Mouse (Mus musculus) lung, embryonic 14.5 days (tissue): ENCODE data around the gene Dok5. TPM values are rescaled to one million over a fixed set of nuclear protein-coding genes. Genes with fewer than 3 reads are reported as not detected.

Experiments
- ATAC-seq: fragments of 200-750 bp; cut with Nextera tagmentation; 2 replicates; pipeline ENCODE4 v1.8.0; 2017; ENCODE audit warnings: mild to moderate bottlenecking, moderate TSS enrichment, moderate library complexity; ENCODE audit not compliant: insufficient read depth
- DNase-seq: peaks from one replicate; pipeline ENCODE4 v3.0.0-alpha.2; 2015
- H3K27ac ChIP-seq: fragments of 300-500 bp; sonication (generic); 2 replicates; pipeline ENCODE4 v1.5.1; 2014; ENCODE audit warnings: low read depth, mild to moderate bottlenecking, moderate library complexity
- H3K27me3 ChIP-seq: fragments of 300-500 bp; sonication (generic); 2 replicates; pipeline ENCODE4 v1.6.1; 2014; ENCODE audit warnings: low read length, control low read depth; ENCODE audit not compliant: insufficient read depth
- H3K36me3 ChIP-seq: fragments of 300-500 bp; sonication (generic); 2 replicates; pipeline ENCODE4 v1.6.1; 2014; ENCODE audit warnings: control low read depth; ENCODE audit not compliant: insufficient read depth
- H3K4me1 ChIP-seq: fragments of 300-500 bp; sonication (generic); 2 replicates; pipeline ENCODE4 v1.6.1; 2014; ENCODE audit warnings: antibody characterized with exemption, control low read depth; ENCODE audit not compliant: insufficient read depth
- H3K4me2 ChIP-seq: fragments of 300-500 bp; sonication (generic); 2 replicates; pipeline ENCODE4 v1.6.1; 2014; ENCODE audit warnings: mild to moderate bottlenecking
- H3K4me3 ChIP-seq: fragments of 300-500 bp; sonication (generic); 2 replicates; pipeline ENCODE4 v1.5.1; 2014; ENCODE audit warnings: low read depth, low read length
- H3K9ac ChIP-seq: fragments of 300-500 bp; sonication (generic); 2 replicates; pipeline ENCODE4 v1.6.1; 2014
- H3K9me3 ChIP-seq: fragments of 300-500 bp; sonication (generic); 2 replicates; pipeline ENCODE4 v1.6.1; 2016; ENCODE audit warnings: low read depth, low read length, control low read depth
- CTCF ChIP-seq: IDR thresholded peaks from 2 replicates; pipeline ENCODE4 v1.5.1; 2016; ENCODE audit warnings: antibody characterized with exemption, low read depth
- WGBS: fragments of 180-500 bp; shearing (Covaris S2); extraction: QIAGEN DNeasy Blood & Tissue Kit; methylation state at CpG from one replicate; pipeline ENCODE4 v1.1.7; 2014; 5-methylcytosine and 5-hydroxymethylcytosine counted together
- polyA plus RNA-seq: library from polyadenylated mRNA; unstranded; fragments of >200 nt; fragmentation: Nextera tagmentation; extraction: Ambion mirVana; gene quantifications from 2 replicates; pipeline ENCODE4 v1.2.1, GENCODE M21; 2014

Gene Dok5
- polyA plus RNA-seq, 1 experiment from 2014 or later: 0.83 TPM

- Histone ChIP-seq H3K36me3 (no peaks in the 10 kb centered on the region), H3K27ac (no peak overlapping the region), H3K27me3 (no peaks in the 10 kb centered on the region), H3K4me2 (no peak overlapping the region), H3K4me3 (no peak overlapping the region), H3K4me1 (no peaks in the 10 kb centered on the region), H3K9me3 (no peaks in the 10 kb centered on the region), H3K9ac (no peak overlapping the region)
- 87% methylated on average over 4 of the region's 4 CpGs for WGBS
- DNase-seq (no peak), ATAC-seq (no peak)
- TF ChIP-seq CTCF: no peak
These were observed 192.5 kb downstream of the Dok5 start for GRCm38 (mm10) chr2:170924131-170924530.

- TF ChIP-seq CTCF: no peak
- Histone ChIP-seq H3K4me3 (no peak overlapping the region), H3K27ac (no peak overlapping the region), H3K27me3 (no peaks in the 10 kb centered on the region), H3K9me3 (no peaks in the 10 kb centered on the region), H3K36me3 (no peaks in the 10 kb centered on the region), H3K4me2 (no peak overlapping the region), H3K9ac (no peak overlapping the region), H3K4me1 (no peaks in the 10 kb centered on the region)
- ATAC-seq (no peak), DNase-seq (no peak)
- 69% methylated on average over 9 of the region's 9 CpGs for whole genome bisulfite sequencing
These were observed 194.6 kb downstream of the Dok5 start for GRCm38 (mm10) chr2:170926237-170926636.

Other genes with a start within 250 kb of the Dok5 start
- 78.5 and 86.2 TPM in 2 replicates for gene Pfdn4, start 235.4 kb upstream of the Dok5 start, polyA plus RNA-seq
- gene Cyp24a1, start 234.7 kb upstream of the Dok5 start, polyA plus RNA-seq: not detected in 2 replicates
- gene 4930470P17Rik, start 129.8 kb upstream of the Dok5 start, polyA plus RNA-seq: not detected in 2 replicates